Mouse (Mus musculus) embryonic facial prominence, embryonic 14.5 days (tissue): ENCODE measurements at regions not wholly inside any gene's neighbourhood (a gene's known extent, or its start where the extent isn't known, plus 50 kb on each side); places are given as distances from the start of the nearest gene placed in this dataset.

Experiments
- ATAC-seq: fragments of 200-750 bp; cut with Nextera tagmentation; 2 replicates; pipeline ENCODE4 v1.8.0; 2017; ENCODE audit warnings: low read depth, moderate number of reproducible peaks, moderate TSS enrichment
- DNase-seq: peaks from one replicate; pipeline ENCODE4 v3.0.0-alpha.2; 2015; ENCODE audit warnings: low spot score
- H3K27ac ChIP-seq: fragments of 300-500 bp; sonication (generic); replicated peaks from 2 replicates; pipeline ENCODE4 v1.5.1; 2014; ENCODE audit warnings: low read depth, mild to moderate bottlenecking, low read length, moderate library complexity
- H3K27me3 ChIP-seq: fragments of 300-500 bp; sonication (generic); replicated peaks from 2 replicates; pipeline ENCODE4 v1.6.1; 2014; ENCODE audit warnings: low read length; ENCODE audit not compliant: control insufficient read depth, insufficient read depth
- H3K36me3 ChIP-seq: fragments of 300-500 bp; sonication (generic); 2 replicates; pipeline ENCODE4 v1.6.1; 2014; ENCODE audit warnings: low read length, mixed read lengths; ENCODE audit not compliant: control insufficient read depth, insufficient read depth
- H3K4me1 ChIP-seq: fragments of 300-500 bp; sonication (generic); 2 replicates; pipeline ENCODE4 v1.6.1; 2014; ENCODE audit warnings: antibody characterized with exemption, low read length; ENCODE audit not compliant: control insufficient read depth, insufficient read depth
- H3K4me2 ChIP-seq: fragments of 300-500 bp; sonication (generic); 2 replicates; pipeline ENCODE4 v1.6.1; 2014; ENCODE audit warnings: low read depth, mild to moderate bottlenecking, low read length, moderate library complexity, mixed read lengths
- H3K4me3 ChIP-seq: fragments of 300-500 bp; sonication (generic); 2 replicates; pipeline ENCODE4 v1.5.1; 2014; ENCODE audit warnings: low read depth, mild to moderate bottlenecking, low read length
- H3K9ac ChIP-seq: fragments of 300-500 bp; sonication (generic); 2 replicates; pipeline ENCODE4 v1.6.1; 2014; ENCODE audit warnings: low read depth, mild to moderate bottlenecking, low read length, moderate library complexity, mixed read lengths
- H3K9me3 ChIP-seq: fragments of 300-500 bp; sonication (generic); 2 replicates; pipeline ENCODE4 v1.6.1; 2016; ENCODE audit warnings: low read length; ENCODE audit not compliant: control insufficient read depth
- WGBS: fragments of 180-500 bp; shearing (Covaris S2); extraction: QIAGEN DNeasy Blood & Tissue Kit; methylation state at CpG from one replicate; pipeline ENCODE4 v1.1.7; 2014; 5-methylcytosine and 5-hydroxymethylcytosine counted together

- WGBS = 67% methylated on average over 14 of the region's 14 CpGs
- ATAC-seq (no peak), DNase-seq (no peak)
- H3K4me3 ChIP-seq = no peak overlapping the region
- no peaks in the 10 kb centered on the region for H3K27me3 ChIP-seq
- H3K9ac ChIP-seq = no peak overlapping the region
- H3K4me2 ChIP-seq = no peak overlapping the region
- peaks cover 4% of the 10 kb centered on the region; the same call in 1 of the 2 replicates for H3K4me1 ChIP-seq
- H3K27ac ChIP-seq = no peak overlapping the region
- no peaks in the 10 kb centered on the region for H3K9me3 ChIP-seq
- no peaks in the 10 kb centered on the region for H3K36me3 ChIP-seq
Measured at GRCm38 (mm10) chr13:55991216-55991615, 144.9 kb downstream of the H2afy start.

DNA sequence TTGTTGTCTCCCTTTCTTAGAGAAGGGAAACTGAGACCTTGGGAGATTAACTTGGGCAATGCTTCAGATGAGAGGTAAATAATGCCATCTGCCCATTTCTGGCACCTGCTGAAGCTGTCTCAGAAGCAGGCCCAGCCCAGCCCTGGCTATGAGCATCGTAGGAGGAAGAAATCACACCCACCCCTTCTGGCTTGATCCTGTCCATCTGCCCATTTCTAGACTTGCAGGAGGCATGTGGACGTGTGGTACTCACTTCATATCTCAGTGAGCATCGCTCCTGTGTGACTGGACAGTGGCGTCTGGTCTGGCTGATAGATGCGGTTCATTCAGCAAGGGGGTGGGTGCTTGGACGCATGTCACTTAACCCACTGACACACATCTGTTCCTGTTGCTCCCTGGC, 146.0 kb downstream of the H2afy start:
- ATAC-seq = no peak

DNA sequence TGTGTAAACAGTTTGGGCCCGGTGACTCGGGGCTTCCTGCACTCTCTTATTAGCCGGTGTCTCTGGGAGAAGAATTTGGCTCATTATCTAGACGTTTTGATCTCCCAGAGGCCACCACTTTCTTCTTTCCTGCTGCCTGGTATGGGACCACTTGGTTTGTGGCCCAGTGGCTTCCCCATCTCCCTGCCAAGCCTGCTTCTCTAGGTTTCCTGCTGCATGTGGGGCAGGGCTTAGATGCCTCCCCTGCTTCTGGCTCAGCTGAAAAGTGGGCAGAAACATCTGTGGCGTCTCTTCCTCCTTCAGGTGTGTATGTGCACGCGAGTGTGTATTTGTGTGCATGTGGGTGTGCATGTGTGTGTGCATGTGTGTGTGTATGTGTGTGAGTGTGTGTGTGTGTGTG, 146.8 kb downstream of the H2afy start:
- Histone ChIP-seq H3K4me3 (no peak overlapping the region), H3K4me1 (peaks cover 21% of the 10 kb centered on the region), H3K36me3 (no peaks in the 10 kb centered on the region), H3K27ac (no peak overlapping the region), H3K4me2 (no peak overlapping the region), H3K9ac (no peak overlapping the region), H3K27me3 (peaks cover under 1% of the 10 kb centered on the region; the same call in 1 of the 2 replicates), H3K9me3 (no peaks in the 10 kb centered on the region)
- 33% methylated on average over 7 of the region's 7 CpGs for WGBS
- DNase-seq = no peak
- ATAC-seq = no peak

More for the DNA sequence above, 146.0 kb downstream of the H2afy start:
- 95% methylated on average over 6 of the region's 6 CpGs for WGBS
- H3K27me3 ChIP-seq = no peaks in the 10 kb centered on the region
- no peak overlapping the region for H3K27ac ChIP-seq
- no peak overlapping the region for H3K4me2 ChIP-seq
- no peak overlapping the region for H3K4me3 ChIP-seq
- no peak for DNase-seq
- H3K9me3 ChIP-seq = no peaks in the 10 kb centered on the region
- H3K9ac ChIP-seq = no peak overlapping the region
- no peaks in the 10 kb centered on the region for H3K36me3 ChIP-seq
- peaks cover 14% of the 10 kb centered on the region for H3K4me1 ChIP-seq

DNA sequence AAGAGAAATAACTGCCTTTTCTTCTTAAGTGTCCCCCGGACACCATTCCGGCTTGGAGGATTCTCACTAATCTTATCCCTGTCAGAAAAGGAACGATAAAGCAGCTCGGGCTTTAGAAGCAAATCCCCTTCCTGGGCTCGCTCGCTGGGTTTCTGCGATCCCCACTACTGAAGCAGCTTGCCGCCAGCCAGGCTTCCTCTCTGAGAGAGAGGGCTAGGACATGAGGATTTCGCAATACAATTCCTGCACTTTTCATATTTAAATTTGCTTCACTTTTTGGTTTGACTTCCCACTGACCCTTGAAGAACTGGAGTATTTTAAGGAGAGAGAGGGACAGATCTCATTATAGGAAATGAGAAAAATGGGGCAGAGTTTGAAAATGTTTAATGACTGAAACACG, 149.4 kb upstream of the Pitx1 start:
- no peak overlapping the region for H3K9ac ChIP-seq

GRCm38 (mm10) chr13:55984772-55985171, 148.8 kb upstream of the Pitx1 start:
- Histone ChIP-seq H3K9me3 (no peaks in the 10 kb centered on the region), H3K27ac (0 out of 2 replicates have a peak overlapping the region, but pooled peaks have one; percentile 30), H3K36me3 (no peaks in the 10 kb centered on the region), H3K4me2 (0 out of 2 replicates have a peak overlapping the region, but pooled peaks have one; percentile 1), H3K4me3 (no peak overlapping the region), H3K4me1 (peaks cover 30% of the 10 kb centered on the region), H3K9ac (no peak overlapping the region), H3K27me3 (peaks cover 8% of the 10 kb centered on the region)
- no peak for DNase-seq
- 55% methylated on average over 6 of the region's 6 CpGs for WGBS
- no peak for ATAC-seq

More for the DNA sequence above, 149.4 kb upstream of the Pitx1 start:
- peak overlapping the region; percentile 30; the same call in 1 of the 2 replicates for H3K27ac ChIP-seq
- no peak overlapping the region for H3K4me3 ChIP-seq
- WGBS = 13% methylated on average over 10 of the region's 10 CpGs
- no peaks in the 10 kb centered on the region for H3K9me3 ChIP-seq
- H3K27me3 ChIP-seq = peaks cover 8% of the 10 kb centered on the region
- no peaks in the 10 kb centered on the region for H3K36me3 ChIP-seq
- peak; percentile 69 for DNase-seq
- H3K4me2 ChIP-seq = peak overlapping the region; percentile 1; the same call in 1 of the 2 replicates
- no peak for ATAC-seq
- peaks cover 30% of the 10 kb centered on the region for H3K4me1 ChIP-seq

- DNase-seq (no peak), ATAC-seq (no peak)
- WGBS = 56% methylated on average over 9 of the region's 9 CpGs
- Histone ChIP-seq H3K27me3 (peaks cover 8% of the 10 kb centered on the region), H3K9me3 (no peaks in the 10 kb centered on the region), H3K4me2 (no peak overlapping the region), H3K9ac (no peak overlapping the region), H3K4me1 (peaks cover 30% of the 10 kb centered on the region), H3K36me3 (no peaks in the 10 kb centered on the region), H3K27ac (no peak overlapping the region), H3K4me3 (no peak overlapping the region)
Measured at GRCm38 (mm10) chr13:55983851-55984250, 147.9 kb upstream of the Pitx1 start.

DNA sequence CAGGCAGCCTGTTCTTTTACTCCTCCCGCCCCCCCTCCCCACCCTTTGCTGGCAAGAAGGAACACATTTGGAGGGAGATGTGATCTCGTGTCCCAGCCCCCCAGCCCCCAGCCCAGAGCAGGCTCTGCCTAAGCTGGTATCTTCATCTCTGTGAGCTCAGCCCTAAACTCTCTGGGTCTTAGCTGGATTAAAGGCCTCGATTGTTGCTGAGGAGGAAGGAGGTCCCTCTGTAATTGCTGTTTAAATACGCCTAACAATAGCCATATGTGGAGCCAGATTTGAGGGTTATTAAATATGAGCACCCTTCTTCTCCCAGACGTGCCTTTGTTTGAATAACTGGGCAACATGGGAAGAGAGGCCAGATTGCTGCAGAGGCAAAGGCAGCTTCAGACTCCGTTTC, 145.0 kb upstream of the Pitx1 start:
- peaks cover 29% of the 10 kb centered on the region for H3K4me1 ChIP-seq
- ATAC-seq = peak; percentile 68
- no peak overlapping the region for H3K4me3 ChIP-seq
- no peak overlapping the region for H3K9ac ChIP-seq
- H3K36me3 ChIP-seq = no peaks in the 10 kb centered on the region
- no peaks in the 10 kb centered on the region for H3K9me3 ChIP-seq
- H3K4me2 ChIP-seq = no peak overlapping the region
- peak overlapping the region; percentile 18; the same call in 1 of the 2 replicates for H3K27ac ChIP-seq
- peak; percentile 77 for DNase-seq
- 26% methylated on average over 6 of the region's 6 CpGs for WGBS
- peaks cover 8% of the 10 kb centered on the region for H3K27me3 ChIP-seq

- Histone ChIP-seq H3K36me3 (no peaks in the 10 kb centered on the region), H3K27ac (no peak overlapping the region), H3K9me3 (no peaks in the 10 kb centered on the region), H3K4me3 (no peak overlapping the region), H3K27me3 (no peaks in the 10 kb centered on the region), H3K4me1 (peaks cover 12% of the 10 kb centered on the region; the same call in 1 of the 2 replicates), H3K4me2 (no peak overlapping the region), H3K9ac (no peak overlapping the region)
- 68% methylated on average over 3 of the region's 3 CpGs for WGBS
- DNase-seq (no peak), ATAC-seq (no peak)
Measured at GRCm38 (mm10) chr13:55977902-55978301, 141.9 kb upstream of the Pitx1 start.

- peak; percentile 50 for DNase-seq
- H3K4me3 ChIP-seq = no peak overlapping the region
- no peaks in the 10 kb centered on the region for H3K36me3 ChIP-seq
- H3K9me3 ChIP-seq = no peaks in the 10 kb centered on the region
- H3K4me2 ChIP-seq = no peak overlapping the region
- H3K4me1 ChIP-seq = peaks cover 12% of the 10 kb centered on the region; the same call in 1 of the 2 replicates
- H3K27me3 ChIP-seq = no peaks in the 10 kb centered on the region
- 0 out of 2 replicates have a peak overlapping the region, but pooled peaks have one; percentile 6 for H3K27ac ChIP-seq
- ATAC-seq = no peak
- no peak overlapping the region for H3K9ac ChIP-seq
- 40% methylated on average over 10 of the region's 10 CpGs for WGBS
Measured at GRCm38 (mm10) chr13:55976911-55977381, 141.0 kb upstream of the Pitx1 start.
